Mouse (Mus musculus): ENCODE measurements around the gene Ctsl.

Gene Ctsl

DNA sequence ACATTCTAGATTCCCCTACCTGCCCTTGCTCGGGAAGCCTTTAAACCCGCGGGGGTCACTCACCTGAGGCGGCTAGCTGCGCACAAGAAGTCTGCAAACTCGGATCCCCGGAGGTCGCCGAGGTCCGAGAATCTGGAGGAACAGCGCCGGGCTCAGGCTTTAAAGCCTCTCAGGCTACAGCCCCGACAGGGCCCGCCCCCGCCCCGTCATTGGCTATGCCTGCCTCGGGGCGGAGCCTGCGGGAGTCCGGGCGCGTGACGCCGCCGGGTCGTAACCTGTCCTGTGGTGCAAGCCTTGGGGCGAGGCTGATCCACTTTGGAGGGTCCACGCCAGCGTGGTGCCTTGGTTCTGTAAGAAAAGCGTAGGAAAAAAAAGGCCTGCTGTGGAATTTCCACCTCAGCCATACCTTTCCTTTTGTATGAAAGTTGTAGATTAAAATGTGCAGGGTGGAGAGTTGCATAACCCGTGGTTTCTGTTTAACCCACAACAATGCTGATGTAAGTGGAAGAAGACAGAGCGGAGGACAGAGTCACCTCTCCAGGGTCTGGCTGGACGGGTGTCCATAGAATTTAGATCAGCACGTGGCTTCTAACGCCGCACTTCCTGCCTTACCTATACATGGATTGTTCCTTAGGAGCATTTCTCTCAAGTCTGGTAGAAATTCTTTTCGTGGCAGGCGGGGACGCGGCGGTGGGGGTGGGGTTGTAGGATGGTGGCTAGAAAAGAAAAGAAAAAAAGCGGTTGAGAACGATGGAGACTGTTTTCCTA is at the start of gene Ctsl:
Gene Ctsl, minus strand, starts transcription at position 718 of the 768 bp plus-strand sequence.
- peak; percentile 91 for DNase-seq (ENCODE audit: low spot score)

DNA sequence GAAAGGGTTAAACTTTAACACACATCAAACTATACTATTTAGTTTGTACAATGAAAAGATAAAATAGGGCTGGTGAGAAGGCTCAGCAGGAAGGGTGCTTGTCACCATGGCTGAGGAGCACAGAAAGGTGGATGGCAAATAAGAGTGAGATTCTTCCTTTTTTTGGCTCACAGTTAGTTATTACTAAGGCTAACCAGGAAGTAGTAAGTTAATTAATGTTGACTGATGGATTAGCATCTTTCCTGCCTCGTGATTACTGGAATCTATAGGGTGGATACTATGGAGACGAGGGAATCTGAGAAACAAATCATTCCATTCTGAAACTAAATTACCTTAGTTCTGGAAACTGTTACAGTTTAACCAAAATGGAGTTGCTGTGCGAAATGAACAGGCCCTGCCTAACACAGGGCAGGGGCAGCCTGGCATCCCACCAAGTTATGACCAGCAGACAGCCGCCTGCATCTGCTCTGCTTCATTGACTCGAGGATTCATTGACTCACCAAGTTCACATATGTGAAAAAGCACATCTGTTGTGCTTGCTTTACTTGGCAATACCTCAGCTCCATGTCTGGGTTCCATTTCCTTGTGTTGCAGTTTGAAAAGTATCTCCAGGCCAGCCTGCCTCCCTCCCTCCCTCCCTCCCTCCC is 46.4 kb upstream of the Ctsl start:
- DNase-seq (ENCODE audit: low spot score) = no peak

DNA sequence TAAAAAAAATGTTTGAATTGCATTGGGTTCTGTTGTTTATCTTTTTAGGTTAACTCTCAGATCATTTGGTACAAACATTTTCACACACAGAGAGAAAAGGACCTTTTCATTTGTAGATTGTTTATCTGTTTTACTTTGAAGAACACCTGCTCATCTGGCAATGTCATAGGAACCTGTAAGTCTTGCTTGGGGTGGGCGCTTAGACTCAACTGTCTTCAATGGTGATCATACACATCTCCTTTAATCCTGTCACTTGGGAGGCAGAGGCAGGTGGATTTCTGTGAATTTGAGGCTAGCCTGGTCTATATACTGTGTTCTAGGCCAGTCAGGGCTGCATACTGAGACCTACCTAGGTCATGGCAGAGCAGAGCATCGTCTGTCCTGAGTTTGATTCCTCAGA is 45.0 kb upstream of the Ctsl start:
- DNase-seq (ENCODE audit: low spot score) = no peak

DNA sequence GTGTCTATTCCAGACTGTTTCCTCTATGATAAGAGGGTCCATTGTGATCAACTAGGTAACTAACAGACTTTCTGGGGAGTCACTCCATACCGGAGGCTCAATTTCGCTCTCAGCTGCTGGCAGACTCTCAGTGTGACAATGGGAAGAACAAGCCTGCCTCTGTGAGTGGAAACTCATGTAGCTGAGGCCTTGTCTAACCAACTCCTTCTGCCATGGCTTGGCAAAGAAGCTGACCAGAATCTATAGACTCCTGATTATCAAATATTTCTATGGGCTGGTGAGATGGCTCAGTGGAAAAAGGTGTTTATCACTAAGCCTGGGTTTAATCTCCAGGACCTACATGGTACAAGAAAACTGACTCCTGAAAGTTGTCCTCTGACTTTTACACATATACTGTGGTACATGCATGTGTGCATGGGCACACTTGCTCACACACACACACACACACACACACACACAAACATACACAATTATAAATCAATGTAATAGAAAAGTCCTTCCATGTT is 42.1 kb upstream of the Ctsl start:
- no peak for DNase-seq (ENCODE audit: low spot score)

- DNase-seq (ENCODE audit: low spot score) = no peak
These were observed 40.6 kb upstream of the Ctsl start for GRCm38 (mm10) chr13:64411282-64411681.

DNA sequence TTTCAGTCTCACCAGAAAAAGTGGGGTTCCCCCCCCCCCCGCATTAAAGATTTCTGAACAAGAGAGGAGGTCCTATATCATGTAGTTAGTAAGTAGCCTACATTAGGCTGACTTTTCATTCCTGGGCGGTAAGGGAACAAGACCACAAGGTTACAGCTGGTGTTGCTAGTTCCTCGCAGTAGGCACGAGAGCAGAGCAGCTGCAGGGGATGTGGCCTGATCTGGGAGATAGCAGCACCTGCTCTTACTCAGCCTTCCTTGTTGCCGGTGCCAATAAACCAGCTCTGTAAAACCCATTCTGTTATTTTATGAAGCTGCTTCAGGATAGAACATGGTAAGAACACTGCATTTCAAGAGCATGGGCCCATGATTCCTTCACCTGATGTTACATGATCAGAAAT is 39.9 kb upstream of the Ctsl start:
- DNase-seq (ENCODE audit: low spot score) = no peak

DNA sequence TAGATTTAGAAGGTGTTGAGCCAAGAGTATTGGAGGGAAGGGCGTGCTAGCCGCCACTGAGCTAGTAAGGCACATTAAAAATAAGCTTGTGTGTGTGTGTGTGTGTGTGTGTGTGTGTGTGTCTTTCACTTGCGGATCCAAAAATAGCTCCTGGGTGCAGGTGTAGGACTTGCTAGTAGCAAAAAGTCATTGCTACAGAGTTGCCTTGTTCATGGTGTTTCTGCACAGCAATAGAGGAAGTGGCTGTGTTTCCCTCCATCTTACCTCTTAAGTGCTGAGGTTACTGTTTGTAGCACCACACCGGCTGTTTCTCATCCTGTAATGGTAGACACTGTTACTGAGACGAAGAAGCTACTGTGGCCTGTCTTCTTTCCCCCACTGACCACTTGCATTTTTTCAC is 37.3 kb upstream of the Ctsl start:
- no peak for DNase-seq (ENCODE audit: low spot score)

DNA sequence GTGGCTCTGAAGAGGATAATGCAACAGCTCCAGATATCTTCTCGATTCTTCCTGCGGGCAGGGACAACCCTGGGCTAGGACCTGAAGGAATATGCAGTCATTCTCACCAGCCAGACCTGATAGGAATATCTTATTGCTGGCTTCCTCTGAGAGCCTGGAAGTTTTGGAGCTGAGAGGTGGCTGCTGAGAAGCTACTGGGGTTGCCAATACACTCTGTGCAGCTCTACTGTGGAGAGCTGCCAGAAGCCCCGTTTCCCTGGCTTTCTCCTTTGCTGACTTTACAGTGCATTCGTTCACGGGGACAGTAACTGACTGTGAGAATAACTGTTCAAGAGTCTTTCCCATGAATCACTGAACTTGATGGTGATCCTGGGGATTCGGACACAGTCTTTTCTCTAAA is 34.9 kb upstream of the Ctsl start:
- no peak for DNase-seq (ENCODE audit: low spot score)

DNA sequence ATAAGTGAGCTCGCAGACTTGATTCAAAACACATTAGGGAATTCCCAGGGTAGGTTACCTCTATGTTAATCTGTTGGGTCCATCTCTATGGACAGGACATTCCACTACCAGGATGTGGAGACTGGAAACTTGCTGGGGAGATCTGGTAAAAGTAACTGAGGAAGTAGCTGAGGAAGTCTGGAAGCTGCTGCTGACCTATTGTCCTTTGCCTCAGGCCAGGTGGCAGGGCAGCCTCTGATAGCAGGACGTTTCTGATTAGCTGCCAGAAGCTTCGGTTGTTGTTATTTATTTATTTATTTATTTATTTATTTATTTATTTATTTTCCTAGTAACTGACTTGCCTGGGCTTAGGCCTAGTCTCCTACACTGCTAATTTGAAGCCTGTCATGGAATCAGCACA is 32.8 kb upstream of the Ctsl start:
- no peak for DNase-seq (ENCODE audit: low spot score)

GRCm38 (mm10) chr13:64402951-64403460 is 32.3 kb upstream of the Ctsl start:
- DNase-seq (ENCODE audit: low spot score) = no peak

GRCm38 (mm10) chr13:64402504-64402949 is 31.8 kb upstream of the Ctsl start:
- DNase-seq (ENCODE audit: low spot score) = no peak

DNA sequence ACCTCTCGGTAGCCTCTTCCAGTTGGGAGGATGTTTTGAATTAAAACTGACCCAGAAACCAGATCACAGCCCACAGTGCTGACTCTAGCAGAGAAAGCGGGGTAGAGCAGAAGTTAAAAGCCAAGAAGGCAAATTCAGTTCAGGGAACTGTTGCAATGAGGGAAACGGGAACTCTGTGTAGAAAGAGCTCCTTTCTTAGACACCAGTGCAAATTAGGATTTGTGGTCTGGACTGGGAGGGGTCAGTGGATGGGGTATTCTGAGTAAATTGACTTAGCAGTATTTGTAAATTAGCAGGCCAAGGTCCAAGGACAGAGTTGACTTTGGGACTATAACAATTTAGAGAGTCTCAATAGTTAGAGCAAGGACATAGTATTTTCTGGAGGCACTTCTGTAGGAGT is 31.3 kb upstream of the Ctsl start:
- DNase-seq (ENCODE audit: low spot score) = peak; percentile 67

- DNase-seq (ENCODE audit: low spot score) = peak; percentile 82
These were observed 30.2 kb upstream of the Ctsl start for GRCm38 (mm10) chr13:64400801-64401361.

DNA sequence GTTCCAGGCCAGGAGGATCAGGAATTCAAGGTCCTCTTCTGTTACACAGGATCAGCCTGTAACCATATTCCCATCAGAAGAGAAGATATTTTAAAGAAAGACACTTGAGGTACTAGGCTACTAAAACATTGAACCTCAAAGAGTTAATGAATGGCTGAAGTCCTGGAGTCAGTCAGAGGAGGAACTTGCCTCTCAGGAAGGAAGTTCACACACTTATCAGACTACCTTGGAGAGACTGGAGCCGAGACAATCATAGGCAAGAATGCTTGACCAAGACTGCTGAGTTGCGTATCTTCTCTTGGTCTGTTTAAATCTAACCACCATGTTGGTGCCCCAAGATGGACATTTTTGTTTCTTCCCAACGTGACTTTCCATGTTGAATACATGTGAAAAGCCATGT is 29.2 kb upstream of the Ctsl start:
- no peak for DNase-seq (ENCODE audit: low spot score)

- no peak for DNase-seq (ENCODE audit: low spot score)
These were observed 27.4 kb upstream of the Ctsl start for GRCm38 (mm10) chr13:64398065-64398464.

GRCm38 (mm10) chr13:64396979-64397378 is 26.3 kb upstream of the Ctsl start:
- DNase-seq (ENCODE audit: low spot score) = no peak

GRCm38 (mm10) chr13:64388415-64388814 is 17.7 kb upstream of the Ctsl start:
- DNase-seq (ENCODE audit: low spot score) = no peak

DNA sequence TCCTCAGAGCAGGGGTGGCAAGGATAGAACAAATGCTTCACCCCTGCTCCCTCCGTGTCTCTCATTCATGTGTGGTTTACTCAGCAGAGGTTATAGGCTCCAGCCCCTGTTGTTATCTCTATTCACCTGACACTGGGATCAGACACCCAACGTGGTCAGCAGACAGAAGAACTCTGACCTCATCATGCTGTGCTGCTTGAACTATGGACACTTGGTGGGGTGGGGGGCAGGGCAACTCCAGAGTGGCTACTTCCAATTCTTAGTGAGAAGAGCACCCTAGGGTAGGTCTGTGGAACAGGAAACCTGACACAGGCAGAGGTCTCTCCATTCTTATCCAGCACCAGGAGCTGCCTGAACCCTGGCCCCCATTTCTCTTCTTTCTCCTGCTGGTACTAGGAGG is 15.4 kb upstream of the Ctsl start:
- DNase-seq (ENCODE audit: low spot score) = no peak

- no peak for DNase-seq (ENCODE audit: low spot score)
These were observed 14.2 kb upstream of the Ctsl start for GRCm38 (mm10) chr13:64384937-64385336.

GRCm38 (mm10) chr13:64380251-64380650 is 9.6 kb upstream of the Ctsl start:
- DNase-seq (ENCODE audit: low spot score) = no peak

DNA sequence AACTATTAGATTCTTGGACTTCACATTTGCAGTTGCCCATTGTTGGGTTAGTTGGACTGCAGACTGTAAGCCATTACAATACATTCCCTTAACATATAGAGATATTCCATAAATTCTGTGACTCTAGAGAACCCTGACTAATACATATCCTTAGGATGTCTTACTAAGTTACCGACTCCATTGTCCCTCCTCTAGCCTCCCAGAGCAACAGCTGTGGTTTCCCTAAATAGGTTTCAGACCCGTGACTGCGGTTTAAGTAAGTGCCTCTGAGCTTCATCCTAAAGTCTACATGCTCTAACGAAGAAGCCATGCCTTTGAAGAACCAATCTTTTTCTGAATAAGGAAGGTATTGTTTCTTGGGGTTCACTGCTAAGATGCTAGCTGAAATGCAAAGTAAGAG is 7.9 kb upstream of the Ctsl start:
- no peak for DNase-seq (ENCODE audit: low spot score)

GRCm38 (mm10) chr13:64376472-64376871 is 5.8 kb upstream of the Ctsl start:
- DNase-seq (ENCODE audit: low spot score) = no peak

DNA sequence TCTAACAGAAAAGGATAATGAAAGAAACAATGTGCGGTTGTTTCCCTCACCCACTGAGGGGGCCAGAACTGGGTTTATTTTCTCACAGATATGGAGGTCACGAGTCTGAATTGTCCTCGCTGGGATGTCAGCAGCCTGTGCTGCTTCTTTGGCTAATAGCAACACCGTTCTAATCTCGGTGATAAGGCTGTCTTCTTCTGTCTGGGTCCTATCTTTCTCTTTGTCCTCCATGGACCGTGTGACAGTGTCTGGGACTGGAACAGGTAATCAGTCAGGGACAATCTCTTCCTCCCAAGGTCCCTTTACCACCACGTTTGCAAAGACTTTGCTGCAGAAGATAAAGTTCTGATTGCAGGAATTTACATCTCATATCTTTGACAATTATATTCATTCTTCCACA is 4.5 kb upstream of the Ctsl start:
- DNase-seq (ENCODE audit: low spot score) = no peak
